Mouse (Mus musculus) myocyte (in vitro differentiated cells): Measurements from ENCODE around the gene Lrrc43. TPM values are rescaled to one million over a fixed set of nuclear protein-coding genes. Genes with fewer than 3 reads are reported as not detected.
"Not testable (repeated sequence)": the region's sequence is repeated elsewhere in the genome, so short reads cannot be mapped to it uniquely, and the experiment has no call there.

ENCODE experiments used
- H3K27me3 ChIP-seq: one replicate; pipeline ENCODE4 v1.6.1; 2011; ENCODE audit not compliant: control insufficient read depth, insufficient read depth, insufficient read length
- H3K36me3 ChIP-seq: one replicate; pipeline ENCODE4 v1.6.1; 2011; ENCODE audit not compliant: control insufficient read depth, insufficient read depth
- H3K4me2 ChIP-seq: one replicate; pipeline ENCODE4 v1.6.1; 2011; ENCODE audit warnings: low read depth, control low read depth
- H3K4me3 ChIP-seq: one replicate; pipeline ENCODE4 v1.5.1; 2011; ENCODE audit warnings: mild to moderate bottlenecking, control low read depth, moderate library complexity
- H3K79me2 ChIP-seq: one replicate; pipeline ENCODE4 v1.6.1; 2011; ENCODE audit not compliant: control insufficient read depth, insufficient read depth
- H3ac ChIP-seq: one replicate; pipeline ENCODE4 v1.6.1; 2011; ENCODE audit not compliant: control insufficient read depth, insufficient read length
- CEBPB ChIP-seq: IDR thresholded peaks from 2 replicates; pipeline ENCODE4 v1.6.1; 2011; ENCODE audit warnings: mild to moderate bottlenecking, moderate library complexity; ENCODE audit not compliant: poor library complexity, insufficient read depth, severe bottlenecking
- E2F4 ChIP-seq: IDR thresholded peaks from one replicate; pipeline ENCODE4 v1.6.1; 2011; ENCODE audit warnings: mild to moderate bottlenecking, control low read depth, moderate library complexity; ENCODE audit not compliant: insufficient read depth
- MAX ChIP-seq: IDR thresholded peaks from one replicate; pipeline ENCODE4 v1.6.1; 2011; ENCODE audit warnings: low read depth, mild to moderate bottlenecking, control low read depth
- MYOD1 ChIP-seq, 3 experiments: IDR thresholded peaks; one replicate each; pipeline ENCODE4 v1.6.1; 2011; ENCODE audit warnings: control low read depth in 2 of 3, low read depth in 2 of 3, mild to moderate bottlenecking in 2 of 3, moderate library complexity in 1 of 3; ENCODE audit not compliant: insufficient read length in 2 of 3, control insufficient read depth in 1 of 3
- MYOG ChIP-seq, 3 experiments: IDR thresholded peaks; one replicate each; pipeline ENCODE4 v1.6.1; 2011; ENCODE audit warnings: control low read depth in 2 of 3, low read depth in 2 of 3, mild to moderate bottlenecking in 2 of 3; ENCODE audit not compliant: insufficient read length in 2 of 3, control insufficient read depth in 1 of 3, insufficient read depth in 1 of 3
- POLR2A ChIP-seq: IDR thresholded peaks from one replicate; pipeline ENCODE4 v1.6.1; 2011; ENCODE audit warnings: low read depth, mild to moderate bottlenecking, control low read depth, moderate library complexity; ENCODE audit not compliant: insufficient read length
- POLR2AphosphoS2 ChIP-seq: IDR thresholded peaks from one replicate; pipeline ENCODE4 v1.6.1; 2011; ENCODE audit warnings: low read depth, control low read depth; ENCODE audit not compliant: insufficient read length
- REST ChIP-seq: IDR thresholded peaks from one replicate; pipeline ENCODE4 v1.6.1; 2011; ENCODE audit warnings: mild to moderate bottlenecking, control low read depth, moderate library complexity; ENCODE audit not compliant: insufficient read depth, insufficient read length
- SRF ChIP-seq: IDR thresholded peaks from one replicate; pipeline ENCODE4 v1.6.1; 2011; ENCODE audit warnings: low read depth; ENCODE audit not compliant: control insufficient read depth, insufficient read length
- TCF12 ChIP-seq: IDR thresholded peaks from one replicate; pipeline ENCODE4 v1.6.1; 2011; ENCODE audit warnings: mild to moderate bottlenecking, control low read depth; ENCODE audit not compliant: poor library complexity, insufficient read depth, severe bottlenecking
- TCF3 ChIP-seq: IDR thresholded peaks from one replicate; pipeline ENCODE4 v1.6.1; 2011; ENCODE audit warnings: low read depth, control low read depth; ENCODE audit not compliant: insufficient read length
- USF1 ChIP-seq: IDR thresholded peaks from one replicate; pipeline ENCODE4 v1.6.1; 2011; ENCODE audit warnings: low read depth, mild to moderate bottlenecking, control low read depth, moderate library complexity
- polyA plus RNA-seq: library from polyadenylated mRNA; unstranded; fragments of >200 nt; fragmentation: generic; extraction: Trizol; gene quantifications from one replicate; pipeline ENCODE4 v1.2.1, GENCODE M21; 2012; ENCODE audit warnings: missing spikeins

The Lrrc43 gene
- polyA plus RNA-seq, 1 experiment, result not detected

- TF ChIP-seq TCF3, result no peak
- no peak for TF ChIP-seq CEBPB
- no peak for TF ChIP-seq MYOD1 (IDR thresholded peaks at IDR 0.05; ENCODE audit: control insufficient read depth in 1 of 3, insufficient read length in 2 of 3, low read depth in 2 of 3)
- no peak for TF ChIP-seq REST
- no peak for TF ChIP-seq MYOG (IDR thresholded peaks at IDR 0.05; ENCODE audit: control insufficient read depth in 1 of 3, insufficient read depth in 1 of 3, insufficient read length in 2 of 3, low read depth in 2 of 3)
- no peak for TF ChIP-seq SRF
- Histone ChIP-seq H3K79me2 (no peaks in the 10 kb centered on the region), H3ac (no peak overlapping the region)
These were observed 19.0 kb downstream of the Lrrc43 start for GRCm38 (mm10) chr5:123507936-123508723.

GRCm38 (mm10) chr5:123508921-123509320 lies 19.8 kb downstream of the Lrrc43 start:
- H3K36me3 ChIP-seq, result no peaks in the 10 kb centered on the region
- H3K27me3 ChIP-seq, result peaks cover 4% of the 10 kb centered on the region
- TF ChIP-seq POLR2A (no peak), SRF (no peak), TCF3 (no peak), MYOD1 (IDR thresholded peaks at IDR 0.05; ENCODE audit: control insufficient read depth in 1 of 3, insufficient read length in 2 of 3, low read depth in 2 of 3) (no peak), POLR2AphosphoS2 (no peak), E2F4 (no peak), CEBPB (no peak), MYOG (IDR thresholded peaks at IDR 0.05; ENCODE audit: control insufficient read depth in 1 of 3, insufficient read depth in 1 of 3, insufficient read length in 2 of 3, low read depth in 2 of 3) (no peak), MAX (no peak), TCF12 (no peak), USF1 (no peak)
- no peaks in the 10 kb centered on the region for H3K79me2 ChIP-seq
- no peak overlapping the region for H3ac ChIP-seq
- H3K4me2 ChIP-seq, result peak overlapping the region; percentile 77
- peak overlapping the region; percentile 12 for H3K4me3 ChIP-seq

More at GRCm38 (mm10) chr5:123507936-123508723, 19.0 kb downstream of the Lrrc43 start:
- no peaks in the 10 kb centered on the region for H3K36me3 ChIP-seq
- peak overlapping the region; percentile 77 for H3K4me2 ChIP-seq
- peaks cover 4% of the 10 kb centered on the region for H3K27me3 ChIP-seq
- H3K4me3 ChIP-seq, result peak overlapping the region; percentile 12

GRCm38 (mm10) chr5:123510160-123510559 lies 21.1 kb downstream of the Lrrc43 start, which contains the start of gene B3gnt4:
B3gnt4 (plus strand) TSS chr5:123510460.
- H3K4me2 ChIP-seq, result no peak within 1 kb of the TSS
- no peaks in the 10 kb centered on the region for H3K79me2 ChIP-seq
- H3ac ChIP-seq, result no peak within 1 kb of the TSS
- H3K27me3 ChIP-seq, result peaks cover under 1% of the 10 kb centered on the region
- no peak within 1 kb of the TSS for H3K4me3 ChIP-seq
- no peak for TF ChIP-seq REST
- TF ChIP-seq SRF, result no peak
- TF ChIP-seq MAX, result no peak
- no peak for TF ChIP-seq POLR2AphosphoS2
- no peak for TF ChIP-seq E2F4
- H3K36me3 ChIP-seq, result no peaks in the 10 kb centered on the region

- H3ac ChIP-seq, H3K79me2 ChIP-seq, H3K27me3 ChIP-seq, H3K4me3 ChIP-seq, H3K36me3 ChIP-seq, H3K4me2 ChIP-seq: not testable (repeated sequence)
These were observed 22.3 kb downstream of the Lrrc43 start for GRCm38 (mm10) chr5:123511426-123511825.

- Histone ChIP-seq H3K79me2 (no peaks in the 10 kb centered on the region), H3ac (no peak overlapping the region), H3K27me3 (no peaks in the 10 kb centered on the region), H3K36me3 (peaks cover 7% of the 10 kb centered on the region), H3K4me2 (no peak overlapping the region), H3K4me3 (no peak overlapping the region)
- TF ChIP-seq POLR2AphosphoS2, result peak; percentile 7
- TF ChIP-seq E2F4, result no peak
- no peak for TF ChIP-seq TCF12
- TF ChIP-seq USF1, result no peak
- no peak for TF ChIP-seq POLR2A
- TF ChIP-seq MYOD1 (IDR thresholded peaks at IDR 0.05; ENCODE audit: control insufficient read depth in 1 of 3, insufficient read length in 2 of 3, low read depth in 2 of 3), result no peak
- TF ChIP-seq SRF, result no peak
- TF ChIP-seq CEBPB, result no peak
These were observed 23.0 kb downstream of the Lrrc43 start for GRCm38 (mm10) chr5:123512102-123512501.
